Mouse (Mus musculus) forebrain, embryonic 16.5 days (tissue): Measurements from ENCODE around the gene Mtmr14. TPM values are rescaled to one million over a fixed set of nuclear protein-coding genes. Genes with fewer than 3 reads are reported as not detected.
A peak's percentile ranks its signal among the peaks of the same experiment; 100 is the strongest.

Experiments used
- ATAC-seq: fragments of 200-750 bp; cut with Nextera tagmentation; 2 replicates; pipeline ENCODE4 v1.8.0; 2017; ENCODE audit warnings: mild to moderate bottlenecking, moderate library complexity
- H3K27ac ChIP-seq: fragments of 300-500 bp; sonication (generic); 2 replicates; pipeline ENCODE4 v1.5.1; 2014; ENCODE audit warnings: low read length, control low read depth
- H3K27me3 ChIP-seq: fragments of 300-500 bp; sonication (generic); replicated peaks from 2 replicates; pipeline ENCODE4 v1.6.1; 2014; ENCODE audit warnings: low read length; ENCODE audit not compliant: control insufficient read depth, insufficient read depth
- H3K36me3 ChIP-seq: fragments of 300-500 bp; sonication (generic); 2 replicates; pipeline ENCODE4 v1.6.1; 2014; ENCODE audit not compliant: control insufficient read depth, insufficient read depth
- H3K4me1 ChIP-seq: fragments of 300-500 bp; sonication (generic); replicated peaks from 2 replicates; pipeline ENCODE4 v1.6.1; 2014; ENCODE audit warnings: low read length; ENCODE audit not compliant: control insufficient read depth, insufficient read depth
- H3K4me2 ChIP-seq: fragments of 300-500 bp; sonication (generic); 2 replicates; pipeline ENCODE4 v1.6.1; 2014; ENCODE audit warnings: mild to moderate bottlenecking, low read length, control low read depth
- H3K4me3 ChIP-seq: fragments of 300-500 bp; sonication (generic); replicated peaks from 2 replicates; pipeline ENCODE4 v1.5.1; 2014; ENCODE audit warnings: mild to moderate bottlenecking, low read length, control low read depth
- H3K9ac ChIP-seq: fragments of 300-500 bp; sonication (generic); replicated peaks from 2 replicates; pipeline ENCODE4 v1.6.1; 2014; ENCODE audit warnings: low read depth, low read length, control low read depth
- H3K9me3 ChIP-seq: fragments of 300-500 bp; sonication (generic); 2 replicates; pipeline ENCODE4 v1.6.1; 2016; ENCODE audit warnings: low read length; ENCODE audit not compliant: control insufficient read depth
- WGBS: fragments of 180-500 bp; shearing (Covaris S2); extraction: QIAGEN DNeasy Blood & Tissue Kit; methylation state at CpG from one replicate; pipeline ENCODE4 v1.1.7; 2014; 5-methylcytosine and 5-hydroxymethylcytosine counted together
- polyA plus RNA-seq: library from polyadenylated mRNA; unstranded; fragments of >200 nt; fragmentation: Nextera tagmentation; extraction: Ambion mirVana; gene quantifications from 2 replicates; pipeline ENCODE4 v1.2.1, GENCODE M21; 2015

Mtmr14 gene
- polyA plus RNA-seq, 1 experiment from 2014 or later = 42.1 TPM

DNA sequence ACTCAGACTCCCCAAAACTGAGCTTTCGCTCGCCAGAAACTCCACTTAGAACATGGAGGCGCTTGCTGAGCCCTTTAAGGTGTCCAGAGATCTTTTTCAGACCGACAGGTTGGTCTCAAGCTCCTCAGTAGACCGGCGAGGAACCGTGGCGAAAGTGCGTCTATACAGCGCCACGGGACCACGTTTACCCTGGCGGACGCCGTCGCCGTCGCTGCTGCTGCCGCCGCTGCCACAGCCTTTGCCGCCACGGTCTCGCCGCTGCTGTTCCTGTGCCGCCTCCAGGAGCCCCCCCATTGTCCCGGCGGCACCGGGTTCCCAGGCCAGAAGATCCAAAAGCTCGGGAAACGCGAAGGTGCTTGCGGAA is 69.3 kb downstream of the Mtmr14 start, which contains the start of gene Brpf1:
Brpf1 (plus strand) TSS at position 152 of the 364 bp plus-strand sequence.
- Histone ChIP-seq H3K4me3 (peak within 1 kb of the TSS; percentile 88), H3K27ac (peak within 1 kb of the TSS; percentile 97), H3K4me2 (peak within 1 kb of the TSS; percentile 87), H3K9ac (peak within 1 kb of the TSS; percentile 84), H3K4me1 (peaks cover 21% of the 10 kb centered on the region), H3K27me3 (no peaks in the 10 kb centered on the region), H3K9me3 (no peaks in the 10 kb centered on the region), H3K36me3 (no peaks in the 10 kb centered on the region)
- WGBS = under 1% methylated on average over 32 of the region's 32 CpGs
- peak; percentile 64 for ATAC-seq

DNA sequence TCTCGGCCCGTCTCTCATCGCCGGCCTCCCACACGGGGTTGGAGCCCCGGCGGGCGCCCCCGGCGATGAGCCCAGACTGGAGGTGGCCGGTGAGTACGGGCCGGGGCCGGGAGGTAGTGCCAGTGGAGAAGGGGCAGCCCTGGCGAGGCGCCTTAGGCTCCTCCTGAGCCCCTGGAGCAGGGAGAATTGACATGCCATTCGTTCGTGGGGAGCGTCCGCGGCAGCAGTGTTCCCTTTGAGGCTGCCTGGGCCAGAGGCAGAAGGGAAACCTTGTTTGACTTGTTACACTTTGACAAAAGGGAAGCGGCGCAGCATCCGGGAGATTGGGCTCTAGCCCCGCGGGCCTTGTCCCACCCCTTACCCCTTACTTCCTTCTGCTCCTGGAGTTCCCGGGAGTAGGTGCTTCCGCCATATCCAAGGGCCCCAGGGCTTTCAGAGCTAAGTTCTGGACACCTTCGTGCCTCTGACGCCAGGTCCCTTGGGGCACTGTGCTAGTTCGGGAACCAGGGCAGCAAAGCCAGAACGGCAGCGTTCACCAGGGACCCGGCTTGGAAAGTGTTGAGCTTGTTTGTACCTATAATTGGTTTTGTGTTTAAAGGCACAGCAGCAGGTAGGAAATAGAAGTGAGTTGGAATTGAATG is 70.0 kb downstream of the Mtmr14 start:
- H3K27ac ChIP-seq = peak overlapping the region; percentile 97
- H3K4me2 ChIP-seq = peak overlapping the region; percentile 87
- H3K36me3 ChIP-seq = peaks cover 3% of the 10 kb centered on the region; the same call in 1 of the 2 replicates
- peak overlapping the region; percentile 88 for H3K4me3 ChIP-seq
- H3K9ac ChIP-seq = peak overlapping the region; percentile 84
- peaks cover 21% of the 10 kb centered on the region for H3K4me1 ChIP-seq
- H3K9me3 ChIP-seq = no peaks in the 10 kb centered on the region
- H3K27me3 ChIP-seq = no peaks in the 10 kb centered on the region
- under 1% methylated on average over 33 of the region's 34 CpGs for WGBS
- ATAC-seq = no peak

GRCm38 (mm10) chr6:113308141-113308540 is 70.5 kb downstream of the Mtmr14 start:
- peaks cover 21% of the 10 kb centered on the region for H3K4me1 ChIP-seq
- H3K36me3 ChIP-seq = peaks cover 5% of the 10 kb centered on the region; the same call in 1 of the 2 replicates
- H3K27ac ChIP-seq = no peak overlapping the region
- ATAC-seq = no peak
- peak overlapping the region; percentile 88 for H3K4me3 ChIP-seq
- H3K9ac ChIP-seq = peak overlapping the region; percentile 10; the same call in 1 of the 2 replicates
- H3K9me3 ChIP-seq = no peaks in the 10 kb centered on the region
- peak overlapping the region; percentile 87 for H3K4me2 ChIP-seq
- H3K27me3 ChIP-seq = no peaks in the 10 kb centered on the region
- 30% methylated on average over 5 of the region's 5 CpGs for WGBS

GRCm38 (mm10) chr6:113315972-113316371 is 78.3 kb downstream of the Mtmr14 start:
- WGBS = 96% methylated on average over 3 of the region's 3 CpGs
- H3K4me3 ChIP-seq = no peak overlapping the region

GRCm38 (mm10) chr6:113326533-113327315 is 89.1 kb downstream of the Mtmr14 start, which contains the start of gene Ogg1:
Ogg1 (plus strand) TSS chr6:113326972.
- peak; percentile 98 for ATAC-seq
- Histone ChIP-seq H3K4me1 (peaks cover 11% of the 10 kb centered on the region), H3K36me3 (peaks cover 25% of the 10 kb centered on the region), H3K4me2 (peak within 1 kb of the TSS; percentile 98), H3K9me3 (no peaks in the 10 kb centered on the region), H3K4me3 (peak within 1 kb of the TSS; percentile 64), H3K27me3 (no peaks in the 10 kb centered on the region), H3K9ac (peak within 1 kb of the TSS; percentile 76), H3K27ac (peak within 1 kb of the TSS; percentile 93)
- WGBS = under 1% methylated on average over 52 of the region's 52 CpGs

More at GRCm38 (mm10) chr6:113315972-113316371, 78.3 kb downstream of the Mtmr14 start:
- Histone ChIP-seq H3K9me3 (no peaks in the 10 kb centered on the region), H3K4me1 (no peaks in the 10 kb centered on the region), H3K36me3 (peaks cover 62% of the 10 kb centered on the region), H3K27me3 (no peaks in the 10 kb centered on the region), H3K27ac (no peak overlapping the region), H3K9ac (no peak overlapping the region), H3K4me2 (no peak overlapping the region)
- ATAC-seq = no peak

DNA sequence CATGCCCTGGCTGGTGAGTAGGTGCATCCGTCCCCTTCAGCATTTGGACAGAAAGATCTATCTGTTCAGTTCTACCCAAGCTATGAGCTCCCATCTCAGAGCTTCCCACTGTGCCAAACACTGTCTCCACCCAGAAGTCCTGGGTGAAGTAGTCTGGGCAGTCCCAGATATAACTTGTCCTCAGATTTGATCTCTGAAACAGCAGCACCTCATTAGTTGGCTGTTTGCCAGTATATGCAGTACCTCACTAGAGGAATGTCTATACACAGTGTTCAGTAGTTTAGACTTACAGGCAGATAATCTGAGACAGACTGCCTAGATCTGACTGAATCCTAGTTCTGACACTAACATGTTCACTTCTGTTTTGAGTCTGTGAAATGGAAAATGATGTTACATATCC is 91.8 kb downstream of the Mtmr14 start:
- Histone ChIP-seq H3K4me2 (no peak overlapping the region), H3K27me3 (no peaks in the 10 kb centered on the region), H3K9me3 (no peaks in the 10 kb centered on the region), H3K4me1 (peaks cover 16% of the 10 kb centered on the region), H3K36me3 (peaks cover 4% of the 10 kb centered on the region), H3K27ac (no peak overlapping the region), H3K9ac (no peak overlapping the region), H3K4me3 (no peak overlapping the region)
- no peak for ATAC-seq
- WGBS = 100% methylated on average over 1 of the region's 1 CpGs

GRCm38 (mm10) chr6:113330547-113330946 is 92.9 kb downstream of the Mtmr14 start:
- Histone ChIP-seq H3K27me3 (no peaks in the 10 kb centered on the region), H3K4me2 (no peak overlapping the region), H3K4me3 (no peak overlapping the region), H3K4me1 (peaks cover 16% of the 10 kb centered on the region), H3K9ac (no peak overlapping the region), H3K27ac (no peak overlapping the region), H3K36me3 (peaks cover 12% of the 10 kb centered on the region; the same call in 1 of the 2 replicates), H3K9me3 (no peaks in the 10 kb centered on the region)
- 68% methylated on average over 2 of the region's 2 CpGs for WGBS
- no peak for ATAC-seq

Other genes with a start within 250 kb of the Mtmr14 start
- 65.0 and 66.8 TPM in 2 replicates for gene Thumpd3, start 191.6 kb upstream of the Mtmr14 start, polyA plus RNA-seq
- gene Setd5, start 160.5 kb upstream of the Mtmr14 start, polyA plus RNA-seq = 52.2 and 55.4 TPM in 2 replicates
- 40.1 and 49.4 TPM in 2 replicates for gene Lhfpl4, start 42.5 kb upstream of the Mtmr14 start, polyA plus RNA-seq
- gene Cpne9, start 44.5 kb downstream of the Mtmr14 start, polyA plus RNA-seq = 0.32 and 1.4 TPM in 2 replicates
- gene Brpf1, start 69.3 kb downstream of the Mtmr14 start, polyA plus RNA-seq = 19.9 and 20.3 TPM in 2 replicates
- 11.3 and 11.9 TPM in 2 replicates for gene Ogg1, start 89.1 kb downstream of the Mtmr14 start, polyA plus RNA-seq
- gene Camk1, start 106.1 kb downstream of the Mtmr14 start, polyA plus RNA-seq = 78.9 and 99.3 TPM in 2 replicates
- 83.3 and 88.8 TPM in 2 replicates for gene Tada3, start 140.0 kb downstream of the Mtmr14 start, polyA plus RNA-seq
- 407 and 414 TPM in 2 replicates for gene Arpc4, start 140.3 kb downstream of the Mtmr14 start, polyA plus RNA-seq
- 6.4 and 8.7 TPM in 2 replicates for gene Ttll3, start 151.4 kb downstream of the Mtmr14 start, polyA plus RNA-seq
- gene Rpusd3, start 181.5 kb downstream of the Mtmr14 start, polyA plus RNA-seq = 13.9 and 16.3 TPM in 2 replicates
- gene Cidec, start 197.9 kb downstream of the Mtmr14 start, polyA plus RNA-seq = not detected in 2 replicates
- gene Jagn1, start 204.7 kb downstream of the Mtmr14 start, polyA plus RNA-seq = 90.9 and 98.9 TPM in 2 replicates
- gene Il17re, start 220.6 kb downstream of the Mtmr14 start, polyA plus RNA-seq = 0.07 TPM in 1 of 2 replicates, not detected in the other
- 2.4 and 3.5 TPM in 2 replicates for gene Il17rc, start 233.6 kb downstream of the Mtmr14 start, polyA plus RNA-seq
- gene Creld1, start 245.5 kb downstream of the Mtmr14 start, polyA plus RNA-seq = 62.6 and 73.9 TPM in 2 replicates